In the genomic region with DNA sequence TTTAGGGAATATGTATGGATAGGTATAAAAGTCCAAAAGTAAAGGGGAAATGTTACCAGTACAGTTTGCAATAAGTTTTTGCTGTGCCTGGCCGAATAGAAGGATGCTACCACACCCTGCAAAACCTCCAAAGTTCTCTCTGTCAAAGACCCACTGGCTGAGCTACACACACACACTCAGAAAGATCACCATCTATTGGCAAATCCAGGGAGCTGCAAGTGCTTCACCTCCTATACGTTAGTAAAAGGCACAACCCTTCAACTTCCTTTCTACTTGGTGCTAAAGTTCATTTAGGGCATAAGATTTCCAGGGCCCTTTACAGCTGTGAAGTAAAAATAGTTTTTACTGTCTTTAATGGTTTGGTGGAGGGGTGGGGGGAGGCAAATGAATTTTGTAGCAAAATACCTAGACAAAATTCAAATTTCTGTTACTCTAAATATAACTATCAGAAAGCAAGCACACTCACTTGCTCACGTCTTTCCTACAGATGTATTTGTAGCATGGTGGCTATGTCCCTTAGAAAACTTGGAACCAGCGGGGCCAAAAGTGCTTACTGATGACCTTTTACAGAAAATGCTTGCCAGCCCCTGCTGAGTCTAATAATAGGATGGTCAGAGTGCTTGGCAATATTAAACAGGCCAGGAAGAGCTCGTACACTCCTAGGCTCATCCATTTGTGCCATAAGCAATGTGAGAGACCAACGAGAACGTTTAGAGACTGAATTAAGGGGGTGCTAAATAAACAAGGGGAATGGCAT, we compare ENCODE assay signal across 9 mouse cellular contexts. TPM values are rescaled to one million over a fixed set of nuclear protein-coding genes. Genes with fewer than 3 reads are reported as not detected.
DNase-seq lines count a peak whose midpoint lies in the region; ATAC-seq and TF ChIP-seq lines count a peak whose summit lies in the region.
"Had no signal": no experiment of that assay in that cellular context is flagged by ENCODE, and none has a peak within 500 bp of the region (broad histone marks: within the 10 kb centered on the region; RNA-seq: fewer than 3 reads in every experiment).

No protein-coding gene starts in this region.

- H3K4me1 ChIP-seq in forebrain, postnatal 0 days (ENCODE audit: insufficient read depth), result peaks cover 6% of the 10 kb centered on the region; the same call in 1 of the 2 replicates
- peaks cover 17% of the 10 kb centered on the region for H3K4me1 ChIP-seq in forebrain, embryonic 15.5 days
- peaks cover 5% of the 10 kb centered on the region; the same call in 1 of the 2 replicates for H3K4me1 ChIP-seq in kidney, postnatal 0 days (replicated peaks; ENCODE audit: insufficient read depth, low read length)
- peaks cover 16% of the 10 kb centered on the region for H3K4me1 ChIP-seq in hindbrain, embryonic 12.5 days

- TF ChIP-seq POLR2A in brain, embryonic 14.5 days (IDR thresholded peaks at IDR 0.05; ENCODE audit: borderline replicate concordance, extremely low read depth, insufficient read depth, insufficient read length, poor library complexity, severe bottlenecking), result no peak

- DNase-seq in forebrain, postnatal 0 days, result peak; percentile 16
- peak; percentile 79 for DNase-seq in 416B (ENCODE audit: low read depth)
- DNase-seq in brain, embryonic 14.5 days (ENCODE audit: low read depth), result peak; percentile 22
- DNase-seq in kidney, postnatal 0 days (ENCODE audit: low spot score), result peak; percentile 61
- DNase-seq in c-Kit-positive CD71-positive TER-119-positive erythroid progenitor cells, embryonic 14.5 days (ENCODE audit: low spot score), result no peak
- DNase-seq in frontal cortex, postnatal 36 days (ENCODE audit: low spot score in 2 of 2), result no peak

- H3K4me2 ChIP-seq in forebrain, postnatal 0 days (ENCODE audit: low read depth), result no peak overlapping the region
- no peak overlapping the region for H3K4me2 ChIP-seq in forebrain, embryonic 15.5 days (replicated peaks)
- no peak overlapping the region for H3K4me2 ChIP-seq in kidney, postnatal 0 days (ENCODE audit: low read length)
- H3K4me2 ChIP-seq in hindbrain, embryonic 12.5 days (replicated peaks), result no peak overlapping the region

- no peak for ATAC-seq in forebrain, postnatal 0 days
- ATAC-seq in forebrain, embryonic 15.5 days (replicated peaks), result no peak
- ATAC-seq in kidney, postnatal 0 days (replicated peaks; ENCODE audit: low FRiP score, low read depth), result no peak
- ATAC-seq in hindbrain, embryonic 12.5 days (ENCODE audit: low FRiP score), result no peak

- no peak overlapping the region for H3K27ac ChIP-seq in forebrain, postnatal 0 days (ENCODE audit: low read depth, low read length)
- no peak overlapping the region for H3K27ac ChIP-seq in forebrain, embryonic 15.5 days (replicated peaks)
- H3K27ac ChIP-seq in kidney, postnatal 0 days, result no peak overlapping the region; the same call in 1 of the 2 replicates
- H3K27ac ChIP-seq in hindbrain, embryonic 12.5 days, result no peak overlapping the region

- WGBS in forebrain, postnatal 0 days, result 66% methylated on average over 7 of the region's 7 CpGs
- 70% methylated on average over 7 of the region's 7 CpGs for WGBS in forebrain, embryonic 15.5 days
- 55% methylated on average over 7 of the region's 7 CpGs for WGBS in kidney, postnatal 0 days
- WGBS in hindbrain, embryonic 12.5 days, result 63% methylated on average over 7 of the region's 7 CpGs

- H3K27me3 ChIP-seq in forebrain, postnatal 0 days (ENCODE audit: insufficient read depth, low read length), result no peaks in the 10 kb centered on the region
- no peaks in the 10 kb centered on the region for H3K27me3 ChIP-seq in forebrain, embryonic 15.5 days
- H3K27me3 ChIP-seq in kidney, postnatal 0 days (ENCODE audit: insufficient read depth, low read length), result no peaks in the 10 kb centered on the region
- H3K27me3 ChIP-seq in hindbrain, embryonic 12.5 days, result no peaks in the 10 kb centered on the region

- TF ChIP-seq CTCF in forebrain, postnatal 0 days (IDR thresholded peaks at IDR 0.05; ENCODE audit: low read depth), result peak; percentile 40
- TF ChIP-seq CTCF in brain, embryonic 14.5 days (IDR thresholded peaks at IDR 0.05; ENCODE audit: borderline replicate concordance, extremely low read depth, insufficient read depth, insufficient read length), result peak; percentile 32; the same call in 1 of the 2 replicates
- peak; percentile 61 for TF ChIP-seq CTCF in kidney, postnatal 0 days (IDR thresholded peaks at IDR 0.05; ENCODE audit: low read depth)

- no peak overlapping the region for H3K9ac ChIP-seq in forebrain, postnatal 0 days
- no peak overlapping the region for H3K9ac ChIP-seq in forebrain, embryonic 15.5 days (replicated peaks)
- H3K9ac ChIP-seq in kidney, postnatal 0 days (ENCODE audit: low read depth, low read length), result no peak overlapping the region
- no peak overlapping the region for H3K9ac ChIP-seq in hindbrain, embryonic 12.5 days

- H3K4me3 ChIP-seq in forebrain, postnatal 0 days (ENCODE audit: low read depth, low read length), result no peak overlapping the region
- H3K4me3 ChIP-seq in forebrain, embryonic 15.5 days, result no peak overlapping the region
- H3K4me3 ChIP-seq in kidney, postnatal 0 days (replicated peaks; ENCODE audit: low read depth, low read length), result no peak overlapping the region
- H3K4me3 ChIP-seq in hindbrain, embryonic 12.5 days, result no peak overlapping the region

- H3K36me3 ChIP-seq in forebrain, postnatal 0 days (ENCODE audit: insufficient read depth), result no peaks in the 10 kb centered on the region
- H3K36me3 ChIP-seq in forebrain, embryonic 15.5 days, result no peaks in the 10 kb centered on the region
- no peaks in the 10 kb centered on the region for H3K36me3 ChIP-seq in kidney, postnatal 0 days (ENCODE audit: insufficient read depth, low read length)
- H3K36me3 ChIP-seq in hindbrain, embryonic 12.5 days, result no peaks in the 10 kb centered on the region

- H3K9me3 ChIP-seq in forebrain, postnatal 0 days (ENCODE audit: low read length), result no peaks in the 10 kb centered on the region
- H3K9me3 ChIP-seq in forebrain, embryonic 15.5 days, result no peaks in the 10 kb centered on the region
- no peaks in the 10 kb centered on the region for H3K9me3 ChIP-seq in kidney, postnatal 0 days (replicated peaks; ENCODE audit: low read length)
- H3K9me3 ChIP-seq in hindbrain, embryonic 12.5 days (replicated peaks), result no peaks in the 10 kb centered on the region

RNA-seq across cellular contexts. Expression of a gene that starts 2.4 kb away (rescaled TPM):
- 13.6 and 20.9 TPM in 2 replicates for total RNA-seq in forebrain, postnatal 0 days (2014; rRNA removed)
- polyA plus RNA-seq in forebrain, postnatal 0 days (2015; fragmentation: Nextera tagmentation; extraction: Ambion mirVana), result 14.0 and 14.6 TPM in 2 replicates
- polyA plus RNA-seq in forebrain, embryonic 15.5 days (2015; fragmentation: Nextera tagmentation; extraction: Ambion mirVana), result 20.5 and 21.3 TPM in 2 replicates
- 9.3 and 11.1 TPM in 2 replicates for polyA plus RNA-seq in brain, embryonic 14.5 days (2012; rRNA removed)
- polyA plus RNA-seq in kidney, postnatal 0 days (2015; fragmentation: Nextera tagmentation; extraction: Ambion mirVana), result 90.7 and 93.1 TPM in 2 replicates
- polyA plus RNA-seq in hindbrain, embryonic 12.5 days (2016; fragmentation: Nextera tagmentation; extraction: Ambion mirVana), result 30.3 and 31.6 TPM in 2 replicates

RNA-seq across cellular contexts. Expression of a gene that starts 52.9 kb away (rescaled TPM):
- total RNA-seq in forebrain, postnatal 0 days (2014; rRNA removed), result 1.5 and 1.8 TPM in 2 replicates
- polyA plus RNA-seq in forebrain, postnatal 0 days (2015; fragmentation: Nextera tagmentation; extraction: Ambion mirVana), result 0.52 and 0.57 TPM in 2 replicates
- 0.15 and 0.26 TPM in 2 replicates for polyA plus RNA-seq in forebrain, embryonic 15.5 days (2015; fragmentation: Nextera tagmentation; extraction: Ambion mirVana)
- polyA plus RNA-seq in brain, embryonic 14.5 days (2012; rRNA removed), result 0.85 and 0.88 TPM in 2 replicates
- polyA plus RNA-seq in kidney, postnatal 0 days (2015; fragmentation: Nextera tagmentation; extraction: Ambion mirVana), result 0.12 and 0.36 TPM in 2 replicates
- polyA plus RNA-seq in hindbrain, embryonic 12.5 days (2016; fragmentation: Nextera tagmentation; extraction: Ambion mirVana), result 0.61 and 2.4 TPM in 2 replicates

RNA-seq across cellular contexts. Expression of a gene that starts 53.5 kb away (rescaled TPM):
- total RNA-seq in forebrain, postnatal 0 days (2014; rRNA removed), result not detected in 2 replicates
- polyA plus RNA-seq in forebrain, postnatal 0 days (2015; fragmentation: Nextera tagmentation; extraction: Ambion mirVana), result not detected in 2 replicates
- polyA plus RNA-seq in forebrain, embryonic 15.5 days (2015; fragmentation: Nextera tagmentation; extraction: Ambion mirVana), result not detected in 2 replicates
- polyA plus RNA-seq in brain, embryonic 14.5 days (2012; rRNA removed), result not detected in 2 replicates
- 0.12 TPM in 1 of 2 replicates, not detected in the other for polyA plus RNA-seq in kidney, postnatal 0 days (2015; fragmentation: Nextera tagmentation; extraction: Ambion mirVana)
- polyA plus RNA-seq in hindbrain, embryonic 12.5 days (2016; fragmentation: Nextera tagmentation; extraction: Ambion mirVana), result not detected in 2 replicates
- total RNA-seq: layer of hippocampus, adult 18-20 months had no signal

Comparison
In these comparisons a context has a peak if more than half of its experiments do, and no peak if none do; other contexts are left out.
1. DNase-seq: peak in forebrain, postnatal 0 days (single experiment), 416B (single experiment), brain, embryonic 14.5 days (single experiment) and kidney, postnatal 0 days (single experiment); none in c-Kit-positive CD71-positive TER-119-positive erythroid progenitor cells, embryonic 14.5 days (single experiment) and frontal cortex, postnatal 36 days (0 of 2).
2. Peak in every context shown above with its lines, with median percentiles within 50 percentile points of each other: CTCF ChIP-seq.